Mouse (Mus musculus) heart, embryonic 13.5 days (tissue): ENCODE measurements around the gene Neurog2. TPM values are rescaled to one million over a fixed set of nuclear protein-coding genes. Genes with fewer than 3 reads are reported as not detected.

Experiments used
- ATAC-seq: fragments of 200-750 bp; cut with Nextera tagmentation; 2 replicates; pipeline ENCODE4 v1.8.0; 2017; ENCODE audit warnings: moderate TSS enrichment; ENCODE audit not compliant: insufficient number of reproducible peaks, low FRiP score, low TSS enrichment; ENCODE audit errors: extremely low read depth
- H3K27ac ChIP-seq: fragments of 300-500 bp; sonication (generic); replicated peaks from 2 replicates; pipeline ENCODE4 v1.5.1; 2015; ENCODE audit warnings: moderate library complexity, mild to moderate bottlenecking, inconsistent platforms
- H3K27me3 ChIP-seq: fragments of 300-500 bp; sonication (generic); replicated peaks from 2 replicates; pipeline ENCODE4 v1.6.1; 2015; ENCODE audit warnings: mild to moderate bottlenecking, inconsistent platforms
- H3K36me3 ChIP-seq: fragments of 300-500 bp; sonication (generic); 2 replicates; pipeline ENCODE4 v1.6.1; 2015; ENCODE audit warnings: mild to moderate bottlenecking, inconsistent platforms
- H3K4me1 ChIP-seq: fragments of 300-500 bp; sonication (generic); 2 replicates; pipeline ENCODE4 v1.6.1; 2015; ENCODE audit warnings: inconsistent platforms
- H3K4me2 ChIP-seq: fragments of 300-500 bp; sonication (generic); 2 replicates; pipeline ENCODE4 v1.6.1; 2015; ENCODE audit warnings: inconsistent platforms, mild to moderate bottlenecking, moderate library complexity
- H3K4me3 ChIP-seq: fragments of 300-500 bp; sonication (generic); 2 replicates; pipeline ENCODE4 v1.5.1; 2015; ENCODE audit warnings: moderate library complexity, mild to moderate bottlenecking, inconsistent platforms
- H3K9ac ChIP-seq: fragments of 300-500 bp; sonication (generic); 2 replicates; pipeline ENCODE4 v1.6.1; 2015; ENCODE audit warnings: inconsistent platforms, mild to moderate bottlenecking, moderate library complexity
- H3K9me3 ChIP-seq: fragments of 300-500 bp; sonication (generic); 2 replicates; pipeline ENCODE4 v1.6.1; 2016; ENCODE audit warnings: inconsistent platforms
- WGBS: fragments of 180-500 bp; shearing (Covaris S2); methylation state at CpG from one replicate; pipeline ENCODE4 v1.1.7; 2015; ENCODE audit warnings: mixed read lengths; 5-methylcytosine and 5-hydroxymethylcytosine counted together
- polyA plus RNA-seq: library from polyadenylated mRNA; unstranded; fragments of >200 nt; fragmentation: Nextera tagmentation; extraction: Ambion mirVana; gene quantifications from 2 replicates; pipeline ENCODE4 v1.2.1, GENCODE M21; 2015

Neurog2 gene
- polyA plus RNA-seq, 1 experiment from 2014 or later = not detected

DNA sequence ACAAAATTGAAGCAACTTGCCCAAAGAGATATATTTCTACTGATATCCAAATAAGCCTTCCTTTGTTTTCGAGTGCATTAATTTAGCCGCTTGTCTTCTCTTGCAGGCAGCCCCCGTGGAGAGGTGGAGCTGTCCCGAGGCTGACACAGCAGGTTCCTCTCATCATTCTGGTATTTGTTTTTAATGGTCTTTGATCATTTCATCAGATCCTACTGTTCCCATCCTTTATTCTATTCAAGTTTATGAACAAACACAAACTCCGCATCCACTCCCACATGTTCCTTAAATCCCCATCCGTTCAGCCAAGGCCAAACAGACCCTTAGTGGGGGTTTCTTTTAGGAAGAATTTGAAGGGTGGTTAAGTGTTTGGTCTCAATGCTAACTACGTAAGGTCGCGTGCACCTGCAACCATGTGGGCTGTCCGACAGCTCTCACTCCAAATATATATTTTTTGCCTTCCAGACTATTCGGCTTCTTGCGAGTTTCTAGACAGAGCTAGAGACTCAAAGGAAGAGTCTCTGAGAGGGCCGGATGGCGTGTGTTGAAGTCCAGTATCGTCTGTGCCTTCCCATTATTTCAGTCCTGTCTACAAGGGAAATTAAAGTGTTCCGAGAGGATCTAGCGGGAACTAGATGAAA lies 2.1 kb upstream of the Neurog2 start:
- Histone ChIP-seq H3K9me3 (no peaks in the 10 kb centered on the region), H3K9ac (no peak overlapping the region), H3K4me2 (no peak overlapping the region), H3K4me3 (no peak overlapping the region), H3K4me1 (peaks cover 47% of the 10 kb centered on the region), H3K36me3 (no peaks in the 10 kb centered on the region), H3K27ac (no peak overlapping the region), H3K27me3 (peaks cover 96% of the 10 kb centered on the region)
- 8% methylated on average over 17 of the region's 17 CpGs for WGBS
- no peak for ATAC-seq

DNA sequence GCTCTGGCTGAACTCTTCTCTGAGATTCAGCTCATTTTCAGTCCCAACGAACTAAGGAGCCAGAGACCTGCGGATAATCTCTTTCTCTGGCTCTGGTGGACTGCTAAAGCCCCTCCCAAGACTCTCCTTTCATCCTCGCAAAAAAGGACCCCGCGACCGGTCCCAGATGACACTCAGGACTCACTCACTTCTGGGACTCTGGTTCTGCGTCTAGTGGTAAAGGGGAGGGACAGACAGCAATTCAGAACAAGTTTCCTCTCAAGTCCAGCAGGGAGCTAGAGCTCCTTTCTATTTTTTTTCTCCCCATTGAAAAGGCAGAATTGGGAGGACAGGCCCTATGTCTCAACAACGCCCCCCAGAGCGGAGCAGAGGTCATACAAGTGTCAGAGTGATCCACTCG lies 1.4 kb upstream of the Neurog2 start:
- under 1% methylated on average over 10 of the region's 10 CpGs for WGBS
- ATAC-seq = no peak
- H3K27ac ChIP-seq = no peak overlapping the region
- no peaks in the 10 kb centered on the region for H3K36me3 ChIP-seq
- H3K4me3 ChIP-seq = no peak overlapping the region
- peaks cover 42% of the 10 kb centered on the region for H3K4me1 ChIP-seq
- H3K27me3 ChIP-seq = peaks cover 96% of the 10 kb centered on the region
- no peak overlapping the region for H3K4me2 ChIP-seq
- H3K9me3 ChIP-seq = no peaks in the 10 kb centered on the region
- no peak overlapping the region for H3K9ac ChIP-seq

DNA sequence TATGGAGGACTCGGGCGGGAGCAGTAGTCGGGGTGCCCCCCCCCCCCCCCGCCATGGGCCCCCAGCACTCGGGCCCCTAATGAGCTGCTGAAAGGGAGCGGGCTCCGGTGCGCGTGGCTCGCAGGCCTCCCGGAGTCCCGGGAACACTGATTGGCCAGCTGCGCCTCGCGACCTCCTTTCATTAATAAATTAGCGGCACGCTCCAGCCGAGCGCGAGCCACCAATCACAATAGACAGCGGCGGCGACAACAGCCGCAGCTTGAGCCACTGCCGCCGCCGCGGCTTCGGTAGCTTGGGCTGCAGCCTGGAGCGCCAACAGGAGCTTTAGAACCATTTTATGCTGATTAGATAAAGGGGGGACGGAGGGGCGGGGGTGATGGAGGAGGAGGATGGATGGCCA lies 404 bp upstream of the Neurog2 start:
- H3K9ac ChIP-seq = peak overlapping the region; percentile 38; the same call in 1 of the 2 replicates
- H3K27ac ChIP-seq = no peak overlapping the region
- H3K9me3 ChIP-seq = no peaks in the 10 kb centered on the region
- H3K4me2 ChIP-seq = peak overlapping the region; percentile 94
- peaks cover 96% of the 10 kb centered on the region for H3K27me3 ChIP-seq
- peak overlapping the region; percentile 57 for H3K4me3 ChIP-seq
- H3K4me1 ChIP-seq = peaks cover 42% of the 10 kb centered on the region
- ATAC-seq = no peak; the same call in 1 of the 2 replicates
- 2% methylated on average over 28 of the region's 32 CpGs for WGBS
- H3K36me3 ChIP-seq = no peaks in the 10 kb centered on the region

DNA sequence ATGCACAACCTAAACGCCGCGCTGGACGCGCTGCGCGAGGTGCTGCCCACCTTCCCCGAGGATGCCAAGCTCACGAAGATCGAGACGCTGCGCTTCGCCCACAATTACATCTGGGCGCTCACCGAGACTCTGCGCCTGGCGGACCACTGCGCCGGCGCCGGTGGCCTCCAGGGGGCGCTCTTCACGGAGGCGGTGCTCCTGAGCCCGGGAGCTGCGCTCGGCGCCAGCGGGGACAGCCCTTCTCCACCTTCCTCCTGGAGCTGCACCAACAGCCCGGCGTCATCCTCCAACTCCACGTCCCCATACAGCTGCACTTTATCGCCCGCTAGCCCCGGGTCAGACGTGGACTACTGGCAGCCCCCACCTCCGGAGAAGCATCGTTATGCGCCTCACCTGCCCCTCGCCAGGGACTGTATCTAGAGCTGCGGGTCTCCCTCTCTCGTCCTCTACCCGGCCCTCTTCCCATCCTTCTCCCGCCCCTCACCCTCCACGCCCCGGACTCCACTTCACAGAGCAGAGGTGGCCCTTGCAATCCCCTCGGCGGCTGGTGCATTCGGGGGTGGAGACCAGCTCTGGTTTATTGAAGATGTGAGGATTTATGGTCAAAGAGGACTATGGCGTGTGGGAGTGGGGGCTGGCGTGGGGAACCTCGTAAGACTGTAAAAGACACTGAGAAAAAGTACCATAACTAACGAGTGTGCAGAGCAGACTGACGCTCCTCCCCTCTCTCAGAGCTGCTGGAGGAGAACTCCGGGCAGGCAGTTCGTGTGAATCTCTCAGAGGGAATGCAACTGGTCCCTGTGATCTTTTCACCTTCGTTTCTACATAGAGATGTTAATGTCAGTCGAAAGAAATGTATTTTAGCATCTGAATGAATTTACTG lies 1.4 kb downstream of the Neurog2 start:
- Histone ChIP-seq H3K4me1 (peaks cover 27% of the 10 kb centered on the region), H3K9ac (peak overlapping the region; percentile 57), H3K27ac (no peak overlapping the region), H3K4me3 (peak overlapping the region; percentile 57), H3K27me3 (peaks cover 98% of the 10 kb centered on the region), H3K9me3 (no peaks in the 10 kb centered on the region), H3K36me3 (no peaks in the 10 kb centered on the region), H3K4me2 (peak overlapping the region; percentile 94)
- 1% methylated on average over 58 of the region's 58 CpGs for WGBS
- peak; percentile 62 for ATAC-seq

DNA sequence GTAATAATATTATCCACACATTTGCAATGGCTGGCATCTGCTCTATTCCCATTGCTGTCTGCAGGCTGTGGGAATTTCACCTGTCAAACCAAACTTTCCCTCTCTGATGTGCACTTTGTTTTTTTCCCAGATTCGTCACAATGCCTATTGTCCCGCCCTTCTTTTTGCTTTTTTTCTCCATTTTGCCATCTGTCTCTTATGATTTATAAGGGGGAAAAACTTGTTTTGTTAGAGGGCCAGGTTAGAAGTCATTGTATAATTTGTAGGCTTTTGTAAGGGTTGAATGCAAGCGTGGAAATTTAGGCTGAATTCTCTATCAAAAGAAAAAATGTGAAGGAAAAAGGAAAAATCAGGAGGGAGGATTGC lies 2.0 kb downstream of the Neurog2 start:
- Histone ChIP-seq H3K27ac (no peak overlapping the region), H3K4me1 (peaks cover 31% of the 10 kb centered on the region), H3K9ac (no peak overlapping the region), H3K4me2 (0 out of 2 replicates have a peak overlapping the region, but pooled peaks have one; percentile 94), H3K9me3 (no peaks in the 10 kb centered on the region), H3K4me3 (no peak overlapping the region), H3K36me3 (no peaks in the 10 kb centered on the region), H3K27me3 (peaks cover 98% of the 10 kb centered on the region)
- no peak for ATAC-seq
- 6% methylated on average over 3 of the region's 3 CpGs for WGBS

DNA sequence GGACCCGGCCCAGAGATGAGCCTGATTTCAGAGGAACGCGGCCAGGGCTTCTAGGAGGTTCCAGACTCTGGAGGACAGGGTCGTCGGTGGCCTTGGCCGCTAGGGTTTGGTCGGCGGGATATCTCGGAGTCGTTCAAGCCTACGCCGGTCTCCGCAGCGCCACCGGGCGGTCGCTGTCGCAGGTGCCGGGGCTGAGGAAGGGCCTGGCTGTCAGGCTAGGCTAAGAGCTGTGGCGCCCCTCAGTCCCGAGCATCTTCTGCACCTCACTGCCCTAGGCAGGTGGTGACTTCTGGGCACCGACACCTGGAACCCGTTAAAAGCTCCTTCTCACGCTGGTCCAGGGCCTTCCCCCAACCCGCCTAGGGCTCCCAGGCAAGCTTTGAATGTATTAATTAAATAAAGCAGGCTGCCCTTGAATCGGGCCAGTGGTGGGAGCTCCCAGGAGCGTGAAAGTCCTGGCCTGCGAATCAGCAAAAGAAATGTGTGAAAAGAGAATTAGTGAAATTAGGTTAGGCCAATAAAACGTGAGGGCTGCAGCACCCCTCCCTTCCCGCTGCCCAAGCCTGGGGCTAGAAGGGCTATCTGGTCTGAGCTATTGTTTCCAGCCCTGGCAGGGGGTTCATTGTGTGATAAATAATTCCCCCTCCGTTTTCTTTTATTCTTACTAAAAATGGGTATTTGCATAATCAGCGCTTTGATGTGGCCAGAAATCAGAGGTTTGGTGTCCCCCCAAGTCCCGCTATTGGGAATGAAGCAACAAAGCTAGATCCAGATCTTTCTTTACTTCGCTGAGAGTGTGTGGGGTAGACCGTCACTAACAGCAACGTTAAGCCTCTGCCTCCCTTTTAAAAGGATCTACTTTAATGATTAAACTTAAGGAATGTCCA lies 7.2 kb downstream of the Neurog2 start:
- Histone ChIP-seq H3K27me3 (peaks cover 97% of the 10 kb centered on the region), H3K36me3 (no peaks in the 10 kb centered on the region), H3K27ac (no peak overlapping the region), H3K4me3 (peak overlapping the region; percentile 31), H3K9ac (no peak overlapping the region), H3K4me1 (peaks cover 16% of the 10 kb centered on the region), H3K4me2 (peak overlapping the region; percentile 61), H3K9me3 (no peaks in the 10 kb centered on the region)
- no peak for ATAC-seq
- WGBS = 2% methylated on average over 36 of the region's 36 CpGs

DNA sequence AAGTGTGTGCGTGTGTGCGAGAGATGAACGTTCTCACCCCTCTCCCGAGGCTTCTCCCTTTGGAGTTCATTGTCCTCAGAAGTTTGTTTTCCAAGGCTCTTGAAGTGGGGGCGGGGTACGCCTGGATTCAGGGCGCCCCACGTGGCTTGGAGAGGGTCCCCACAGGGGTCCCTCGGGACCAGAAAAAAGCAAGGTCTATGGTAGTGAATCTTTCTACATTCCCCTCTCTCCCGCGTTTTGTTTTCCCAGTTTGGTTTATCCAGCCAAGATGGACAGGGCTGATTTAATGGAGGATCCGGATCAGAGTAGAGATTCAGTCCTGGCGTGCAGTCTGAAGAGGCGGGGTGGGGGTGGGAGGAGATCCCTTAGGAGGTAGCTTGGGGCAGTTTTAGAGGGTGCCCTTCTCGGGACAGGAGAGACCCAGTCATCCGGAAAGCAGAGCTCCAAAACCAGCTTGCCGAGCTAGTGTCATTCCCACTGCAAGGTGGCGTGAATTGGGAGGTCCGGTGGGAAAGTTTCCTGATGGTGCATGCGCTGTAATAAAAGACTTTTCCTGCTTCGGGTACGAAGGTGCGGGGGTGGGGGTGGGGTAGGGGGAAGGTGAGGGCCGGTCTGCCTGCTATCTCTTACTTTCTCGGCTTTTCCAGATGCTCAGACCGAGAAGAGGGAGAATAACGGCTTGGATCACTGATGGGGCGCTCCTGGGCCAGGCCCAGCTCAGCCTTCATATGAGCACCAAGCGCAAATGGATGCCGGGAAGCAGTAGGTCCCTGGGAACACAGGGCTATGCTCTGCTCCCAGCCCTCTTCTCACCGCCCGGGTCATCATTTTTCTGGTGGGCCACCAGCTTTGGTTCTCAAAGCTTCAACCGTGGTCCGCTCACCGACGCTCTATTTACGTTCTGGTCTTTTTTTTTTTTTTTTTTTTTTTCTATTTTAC lies 8.1 kb downstream of the Neurog2 start:
- no peak overlapping the region for H3K27ac ChIP-seq
- H3K4me1 ChIP-seq = peaks cover 16% of the 10 kb centered on the region
- no peaks in the 10 kb centered on the region for H3K9me3 ChIP-seq
- no peak overlapping the region for H3K9ac ChIP-seq
- peak overlapping the region; percentile 31 for H3K4me3 ChIP-seq
- 3% methylated on average over 37 of the region's 37 CpGs for WGBS
- H3K4me2 ChIP-seq = peak overlapping the region; percentile 61
- H3K27me3 ChIP-seq = peaks cover 99% of the 10 kb centered on the region
- ATAC-seq = no peak
- H3K36me3 ChIP-seq = no peaks in the 10 kb centered on the region

DNA sequence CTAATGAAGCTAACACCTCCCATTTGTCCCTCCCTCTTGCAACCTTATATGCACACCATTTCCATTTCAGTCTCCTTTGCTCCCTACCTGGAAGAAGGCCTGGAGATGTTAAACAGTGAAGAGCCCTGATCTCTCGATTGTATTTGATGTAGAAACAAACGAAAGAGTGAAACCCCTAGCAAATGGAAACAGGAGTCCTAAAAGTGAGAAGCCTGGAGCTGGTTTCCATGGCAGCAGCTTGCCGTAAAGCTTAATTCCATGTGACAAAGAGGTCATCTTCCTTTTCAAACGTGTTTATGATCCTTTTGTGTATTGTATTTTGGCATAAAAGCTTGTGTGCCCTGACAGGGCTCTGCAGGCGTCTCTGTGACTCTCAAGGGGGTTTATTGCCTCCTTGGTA lies 9.3 kb downstream of the Neurog2 start:
- H3K9ac ChIP-seq = no peak overlapping the region
- peaks cover 16% of the 10 kb centered on the region for H3K4me1 ChIP-seq
- peaks cover 98% of the 10 kb centered on the region for H3K27me3 ChIP-seq
- H3K4me3 ChIP-seq = no peak overlapping the region
- no peak overlapping the region for H3K4me2 ChIP-seq
- no peak for ATAC-seq
- 15% methylated on average over 5 of the region's 5 CpGs for WGBS
- H3K9me3 ChIP-seq = no peaks in the 10 kb centered on the region
- no peaks in the 10 kb centered on the region for H3K36me3 ChIP-seq
- H3K27ac ChIP-seq = no peak overlapping the region

DNA sequence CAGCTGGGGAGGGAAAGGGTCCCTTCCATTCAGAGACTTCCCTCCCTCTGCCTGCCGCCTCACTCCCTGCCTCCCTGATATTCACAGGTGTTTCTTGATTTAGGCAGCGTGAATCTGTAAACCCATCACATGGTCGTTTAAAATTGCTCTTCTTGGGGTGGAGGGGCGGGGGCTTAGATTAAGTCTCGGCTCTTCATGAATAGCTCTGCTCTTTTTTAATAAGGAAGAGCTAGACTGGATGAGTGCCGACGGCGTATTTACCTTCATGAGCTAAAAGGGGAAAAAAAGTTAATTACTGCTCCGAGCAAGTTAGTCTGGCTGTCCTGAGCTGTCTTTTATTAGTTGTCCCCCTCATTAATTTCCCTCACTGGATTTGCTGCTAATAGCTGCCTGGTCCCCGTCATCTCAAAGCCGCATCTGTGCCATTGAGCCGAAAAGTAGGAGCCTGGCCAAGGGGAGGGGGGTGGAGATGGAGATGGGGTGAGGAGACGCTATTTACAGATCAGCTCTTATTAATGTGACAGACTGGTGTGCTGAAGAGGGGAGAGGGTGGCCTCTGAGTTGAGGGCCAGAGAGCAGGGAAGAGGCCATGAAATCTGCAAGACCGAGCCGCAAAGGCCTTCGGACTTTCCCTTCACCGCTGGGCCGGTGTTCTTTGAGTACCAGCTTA lies 13.4 kb downstream of the Neurog2 start:
- peaks cover 70% of the 10 kb centered on the region for H3K27me3 ChIP-seq
- H3K4me3 ChIP-seq = no peak overlapping the region
- H3K9ac ChIP-seq = no peak overlapping the region
- 52% methylated on average over 18 of the region's 18 CpGs for WGBS
- no peaks in the 10 kb centered on the region for H3K9me3 ChIP-seq
- no peak overlapping the region for H3K4me2 ChIP-seq
- ATAC-seq = no peak
- H3K4me1 ChIP-seq = peaks cover 1% of the 10 kb centered on the region
- no peaks in the 10 kb centered on the region for H3K36me3 ChIP-seq
- H3K27ac ChIP-seq = no peak overlapping the region
